Mouse (Mus musculus) midbrain, postnatal 0 days (tissue): ENCODE data around the gene Adam15. TPM values are rescaled to one million over a fixed set of nuclear protein-coding genes. Genes with fewer than 3 reads are reported as not detected.

Experiments
- ATAC-seq: fragments of 200-750 bp; cut with Nextera tagmentation; 2 replicates; pipeline ENCODE4 v1.8.0; 2017; ENCODE audit warnings: moderate number of reproducible peaks, mild to moderate bottlenecking, moderate TSS enrichment, moderate library complexity; ENCODE audit not compliant: low FRiP score
- DNase-seq: peaks from one replicate; pipeline ENCODE4 v3.0.0-alpha.2; 2015; ENCODE audit warnings: low spot score
- H3K27ac ChIP-seq: fragments of 300-500 bp; sonication (generic); 2 replicates; pipeline ENCODE4 v1.5.1; 2014; ENCODE audit warnings: low read depth, mild to moderate bottlenecking, low read length, mixed read lengths
- H3K27me3 ChIP-seq: fragments of 300-500 bp; sonication (generic); 2 replicates; pipeline ENCODE4 v1.6.1; 2014; ENCODE audit warnings: low read length, control low read depth, mixed read lengths; ENCODE audit not compliant: insufficient read depth
- H3K36me3 ChIP-seq: fragments of 300-500 bp; sonication (generic); 2 replicates; pipeline ENCODE4 v1.6.1; 2014; ENCODE audit warnings: low read length, control low read depth, mixed read lengths; ENCODE audit not compliant: insufficient read depth
- H3K4me1 ChIP-seq: fragments of 300-500 bp; sonication (generic); 2 replicates; pipeline ENCODE4 v1.6.1; 2014; ENCODE audit warnings: mild to moderate bottlenecking, control low read depth, antibody characterized with exemption, low read length, mixed read lengths; ENCODE audit not compliant: insufficient read depth
- H3K4me2 ChIP-seq: fragments of 300-500 bp; sonication (generic); 2 replicates; pipeline ENCODE4 v1.6.1; 2014; ENCODE audit warnings: low read depth, mild to moderate bottlenecking, low read length, mixed read lengths; ENCODE audit not compliant: poor library complexity, severe bottlenecking
- H3K4me3 ChIP-seq: fragments of 300-500 bp; sonication (generic); 2 replicates; pipeline ENCODE4 v1.5.1; 2014; ENCODE audit warnings: low read depth, mild to moderate bottlenecking, low read length, moderate library complexity
- H3K9ac ChIP-seq: fragments of 300-500 bp; sonication (generic); replicated peaks from 2 replicates; pipeline ENCODE4 v1.6.1; 2014; ENCODE audit warnings: mild to moderate bottlenecking, low read length, moderate library complexity, mixed read lengths; ENCODE audit not compliant: poor library complexity, severe bottlenecking
- H3K9me3 ChIP-seq: fragments of 300-500 bp; sonication (generic); 2 replicates; pipeline ENCODE4 v1.6.1; 2016; ENCODE audit warnings: low read length, control low read depth
- CTCF ChIP-seq: IDR thresholded peaks from 2 replicates; pipeline ENCODE4 v1.5.1; 2016; ENCODE audit warnings: antibody characterized with exemption, mild to moderate bottlenecking
- WGBS: fragments of 180-500 bp; shearing (Covaris S2); extraction: QIAGEN DNeasy Blood & Tissue Kit; methylation state at CpG from one replicate; pipeline ENCODE4 v1.1.7; 2014; 5-methylcytosine and 5-hydroxymethylcytosine counted together
- polyA plus RNA-seq: library from polyadenylated mRNA; unstranded; fragments of >200 nt; fragmentation: Nextera tagmentation; extraction: Ambion mirVana; gene quantifications from 2 replicates; pipeline ENCODE4 v1.2.1, GENCODE M21; 2015
- total RNA-seq: library from RNA; depleted of rRNA; stranded (reverse); fragments of >200 nt; gene quantifications from 2 replicates; pipeline ENCODE4 v1.2.3, GENCODE M21; 2014

The Adam15 gene
- total and polyA plus RNA-seq, 2 experiments from 2014 or later, result 73.6 to 88.8 TPM

DNA sequence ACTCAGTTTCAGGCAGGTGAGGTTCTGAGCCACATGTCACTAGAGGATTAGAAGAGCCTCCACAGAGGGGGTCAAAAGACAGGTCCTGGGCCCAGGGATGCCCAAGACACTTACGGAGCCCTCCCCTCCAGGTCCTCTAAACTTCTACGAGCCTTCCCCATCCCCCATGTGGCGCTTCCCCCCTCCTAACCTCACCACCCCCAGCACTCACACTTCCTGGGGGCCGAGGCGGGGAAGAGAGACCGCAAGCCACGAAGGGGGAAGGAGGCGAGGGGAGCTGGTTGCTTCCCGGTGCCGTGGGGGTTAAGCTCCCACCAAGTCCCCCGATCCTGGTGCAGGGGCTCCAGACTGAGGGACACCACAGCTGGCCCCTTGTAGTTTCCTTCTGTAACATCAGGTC, 35.7 kb upstream of the Adam15 start:
- no peak for TF ChIP-seq CTCF
- 53% methylated on average over 9 of the region's 11 CpGs for WGBS
- H3K4me2 ChIP-seq, result no peak overlapping the region
- H3K27me3 ChIP-seq, result no peaks in the 10 kb centered on the region
- no peak overlapping the region for H3K9ac ChIP-seq
- DNase-seq (no peak), ATAC-seq (no peak)
- H3K4me3 ChIP-seq, result no peak overlapping the region
- no peaks in the 10 kb centered on the region for H3K9me3 ChIP-seq
- H3K4me1 ChIP-seq, result no peaks in the 10 kb centered on the region; the same call in 1 of the 2 replicates
- H3K27ac ChIP-seq, result no peak overlapping the region
- H3K36me3 ChIP-seq, result no peaks in the 10 kb centered on the region

DNA sequence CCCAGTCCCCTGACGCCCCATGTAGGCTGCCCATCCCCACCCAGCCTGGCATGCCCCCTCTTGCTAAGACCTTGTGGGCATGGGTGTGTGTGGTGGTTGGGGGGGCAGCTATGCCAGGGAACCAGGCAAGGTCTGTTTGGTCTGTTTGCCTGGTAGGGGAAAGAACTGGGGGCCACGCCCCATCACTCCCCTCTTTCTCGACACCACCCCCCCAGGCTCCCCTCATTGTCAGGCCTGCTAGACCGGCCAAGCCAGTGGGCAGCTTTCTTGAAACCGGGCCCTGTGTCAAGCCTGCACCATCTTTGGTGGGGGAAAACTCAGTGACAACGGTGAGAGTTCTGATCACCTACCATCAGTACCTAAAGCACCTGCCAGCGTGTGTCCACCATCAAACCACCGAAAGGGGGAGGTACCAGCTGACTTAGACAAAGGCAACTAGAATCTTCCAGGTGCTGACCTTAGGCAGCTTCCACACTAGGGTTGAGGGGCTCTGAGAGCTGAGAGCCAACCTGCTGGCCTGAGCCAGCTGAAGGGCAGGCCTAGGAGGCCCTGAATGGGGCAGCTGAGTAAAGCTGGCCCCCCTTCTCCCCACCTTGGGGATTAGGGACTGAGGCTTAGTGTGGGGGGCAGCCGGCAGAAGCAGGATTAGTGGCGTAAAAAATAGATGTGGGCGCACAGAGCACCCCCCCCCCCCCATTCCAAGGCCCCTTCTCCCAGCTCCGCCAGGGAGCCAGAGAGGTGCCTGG, 34.7 kb upstream of the Adam15 start:
- Histone ChIP-seq H3K9ac (no peak overlapping the region), H3K4me3 (no peak overlapping the region), H3K27me3 (no peaks in the 10 kb centered on the region), H3K27ac (no peak overlapping the region), H3K36me3 (no peaks in the 10 kb centered on the region), H3K9me3 (no peaks in the 10 kb centered on the region), H3K4me1 (no peaks in the 10 kb centered on the region; the same call in 1 of the 2 replicates), H3K4me2 (no peak overlapping the region)
- 48% methylated on average over 11 of the region's 12 CpGs for WGBS
- no peak for TF ChIP-seq CTCF
- ATAC-seq, result no peak
- DNase-seq, result no peak

DNA sequence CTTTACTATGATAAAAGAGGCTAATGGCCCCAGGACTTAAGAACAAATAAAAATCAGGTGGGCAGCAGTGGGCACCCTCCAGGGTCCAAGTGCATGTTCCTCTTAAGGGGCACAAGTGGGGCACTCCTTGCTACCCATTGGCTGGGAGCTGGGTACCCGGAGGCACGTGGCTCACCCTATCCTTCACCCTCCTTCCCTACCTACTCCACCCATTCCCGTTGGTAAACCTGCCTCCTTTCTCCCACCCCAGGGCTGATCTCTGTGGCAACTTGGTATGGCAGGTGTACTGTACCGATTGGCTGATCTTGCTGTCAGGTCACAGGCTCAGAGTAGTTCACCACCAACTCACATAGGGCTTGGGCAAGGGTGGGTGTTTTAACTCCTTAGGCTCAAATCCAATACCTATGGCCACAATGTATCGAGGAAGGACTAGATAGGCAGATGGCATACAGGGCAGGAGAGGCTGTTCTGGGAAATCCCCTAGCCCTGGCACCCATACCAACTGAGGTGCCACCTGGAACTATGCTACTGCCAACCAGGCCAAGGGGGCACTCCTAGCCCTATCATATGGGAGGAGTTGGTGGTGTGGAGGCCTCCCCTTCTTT, 34.0 kb upstream of the Adam15 start:
- Histone ChIP-seq H3K9ac (no peak overlapping the region), H3K9me3 (no peaks in the 10 kb centered on the region), H3K4me2 (no peak overlapping the region), H3K27ac (no peak overlapping the region), H3K36me3 (no peaks in the 10 kb centered on the region), H3K4me1 (no peaks in the 10 kb centered on the region; the same call in 1 of the 2 replicates), H3K4me3 (no peak overlapping the region), H3K27me3 (no peaks in the 10 kb centered on the region)
- WGBS, result 88% methylated on average over 5 of the region's 5 CpGs
- TF ChIP-seq CTCF, result no peak
- no peak for DNase-seq
- ATAC-seq, result no peak

DNA sequence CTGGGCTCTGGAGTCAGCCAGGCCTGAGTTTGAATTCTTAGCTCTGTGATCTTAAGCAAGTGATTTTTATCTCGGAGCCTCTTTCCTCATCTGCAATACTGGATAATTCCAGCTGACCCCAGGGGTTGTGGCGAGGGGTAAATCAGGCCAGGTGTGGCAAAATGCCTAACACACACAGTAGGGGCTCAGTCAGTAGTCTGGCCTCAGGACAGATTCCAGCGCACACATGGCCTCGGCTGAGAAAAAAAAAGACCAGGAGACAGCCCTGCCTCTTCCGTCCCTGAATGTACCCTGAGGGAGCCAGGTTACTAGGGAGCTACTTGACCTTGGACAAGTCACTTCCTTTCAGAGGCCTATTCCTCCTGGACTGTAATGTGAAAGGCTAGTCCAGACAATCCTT, 33.2 kb upstream of the Adam15 start:
- DNase-seq, result no peak
- Histone ChIP-seq H3K27ac (no peak overlapping the region), H3K9ac (no peak overlapping the region), H3K4me1 (no peaks in the 10 kb centered on the region), H3K4me3 (no peak overlapping the region), H3K9me3 (no peaks in the 10 kb centered on the region), H3K4me2 (no peak overlapping the region), H3K36me3 (no peaks in the 10 kb centered on the region), H3K27me3 (no peaks in the 10 kb centered on the region)
- TF ChIP-seq CTCF, result no peak
- 81% methylated on average over 5 of the region's 5 CpGs for WGBS
- no peak for ATAC-seq

DNA sequence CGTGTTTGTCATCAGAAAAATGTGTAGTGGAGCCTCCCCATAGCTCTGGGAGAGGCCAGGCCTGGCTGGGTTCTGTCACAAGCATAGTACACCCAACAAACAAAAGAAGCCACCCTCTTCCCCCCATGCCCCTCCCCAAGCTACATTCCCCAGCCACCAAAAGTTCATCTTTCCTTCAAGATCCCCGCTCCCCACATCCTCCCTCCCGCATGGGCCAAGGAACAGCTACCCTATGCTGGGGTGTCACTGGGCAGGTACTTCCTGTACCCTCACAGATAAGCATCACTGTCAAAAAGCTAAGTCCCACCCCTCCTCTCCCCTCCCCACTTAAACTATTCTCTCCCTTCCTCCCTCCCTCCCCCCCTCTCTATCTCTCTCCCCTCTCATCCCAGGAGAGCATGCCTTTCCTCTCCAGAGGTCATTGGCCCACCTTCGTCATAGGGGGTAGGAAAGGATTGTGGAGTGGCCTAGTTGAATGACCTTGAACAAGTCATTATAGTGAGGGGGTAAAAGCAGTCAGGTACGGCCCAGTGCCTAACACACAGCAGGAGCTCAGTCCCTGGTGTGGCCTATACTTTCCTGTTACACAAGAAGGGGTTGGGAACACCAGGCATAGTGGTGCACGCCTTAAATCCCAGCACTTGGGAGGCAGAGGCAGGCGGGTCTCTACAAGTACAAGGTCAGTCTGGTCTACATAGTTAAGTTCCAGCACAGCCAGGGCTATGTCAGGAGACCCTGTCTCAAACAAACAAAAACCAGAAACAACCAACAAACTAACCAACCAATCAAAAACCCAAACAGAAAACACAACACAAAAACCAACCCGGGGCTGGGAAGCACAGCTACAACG, 32.5 kb upstream of the Adam15 start:
- Histone ChIP-seq H3K27me3 (no peaks in the 10 kb centered on the region), H3K9ac (no peak overlapping the region), H3K4me2 (no peak overlapping the region), H3K4me1 (no peaks in the 10 kb centered on the region), H3K27ac (no peak overlapping the region), H3K9me3 (no peaks in the 10 kb centered on the region), H3K36me3 (no peaks in the 10 kb centered on the region), H3K4me3 (no peak overlapping the region)
- TF ChIP-seq CTCF, result no peak
- WGBS, result 86% methylated on average over 9 of the region's 9 CpGs
- ATAC-seq, result no peak
- DNase-seq, result no peak
